Mouse (Mus musculus): ENCODE measurements at regions not wholly inside any gene's neighbourhood (a gene's known extent, or its start where the extent isn't known, plus 50 kb on each side); places are given as distances from the start of the nearest gene placed in this dataset.

- ATAC-seq (replicated peaks; ENCODE audit: low FRiP score, poor library complexity, severe bottlenecking): no peak
Measured at GRCm38 (mm10) chr14:102686791-102687190, 295.6 kb downstream of the Kctd12 start.

DNA sequence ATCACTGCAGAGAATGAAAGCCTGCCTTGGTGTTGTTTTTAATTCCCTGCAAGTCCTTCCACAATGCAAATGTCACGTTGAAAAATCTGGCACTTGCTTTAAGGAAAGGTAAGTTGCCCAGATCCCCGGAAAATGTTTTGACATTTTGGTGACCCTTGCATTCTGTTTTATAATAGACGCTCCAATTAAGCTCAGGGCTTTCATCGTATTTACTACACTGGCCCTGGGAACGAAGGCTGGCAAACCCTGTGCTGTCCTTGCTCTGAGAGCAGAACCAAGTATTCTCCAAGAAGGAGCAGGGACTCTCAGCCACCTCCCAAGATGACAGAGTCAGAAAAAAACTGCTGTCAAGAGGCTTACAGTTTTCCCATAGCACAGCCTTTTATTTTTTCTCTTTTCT is 305.9 kb downstream of the Kctd12 start:
- ATAC-seq (replicated peaks; ENCODE audit: low FRiP score, poor library complexity, severe bottlenecking): no peak

DNA sequence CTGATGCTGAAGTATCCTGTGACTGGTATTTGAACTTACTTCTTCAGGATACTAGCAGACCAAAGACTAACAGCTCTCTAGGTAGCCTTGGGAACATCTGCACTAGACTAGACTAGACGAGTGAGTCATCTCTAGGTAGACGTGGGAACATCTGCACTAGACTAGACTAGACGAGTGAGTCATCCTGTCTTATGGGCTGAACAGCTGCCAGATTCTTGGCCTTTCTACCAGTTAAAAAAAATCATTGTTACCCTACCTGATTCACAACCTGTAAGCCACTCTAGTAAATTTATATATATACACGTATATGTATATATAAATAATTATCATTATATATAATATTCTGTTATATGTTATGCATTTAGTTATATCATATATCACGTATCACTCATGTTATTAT is 307.8 kb downstream of the Kctd12 start:
- ATAC-seq (replicated peaks; ENCODE audit: low FRiP score, poor library complexity, severe bottlenecking): no peak

DNA sequence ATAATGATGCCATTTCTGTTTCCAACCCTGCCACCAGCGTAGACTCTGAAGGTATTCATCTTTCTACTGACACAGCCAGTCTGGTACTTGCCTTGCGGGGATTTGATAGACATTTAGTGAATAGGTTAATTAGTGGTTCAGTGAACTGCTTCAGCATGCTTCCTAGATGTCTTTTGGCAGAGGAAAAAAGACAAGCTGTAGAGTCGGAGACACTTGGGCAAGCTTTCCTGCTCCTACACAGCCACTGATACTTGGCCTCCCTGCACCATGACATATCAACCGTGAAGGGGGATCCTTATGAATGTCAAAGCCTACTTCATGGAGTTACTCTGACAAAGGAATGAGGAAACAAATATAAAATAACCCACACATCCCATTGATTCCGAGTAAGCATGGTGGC is 308.7 kb downstream of the Kctd12 start:
- no peak for ATAC-seq (replicated peaks; ENCODE audit: low FRiP score, poor library complexity, severe bottlenecking)

DNA sequence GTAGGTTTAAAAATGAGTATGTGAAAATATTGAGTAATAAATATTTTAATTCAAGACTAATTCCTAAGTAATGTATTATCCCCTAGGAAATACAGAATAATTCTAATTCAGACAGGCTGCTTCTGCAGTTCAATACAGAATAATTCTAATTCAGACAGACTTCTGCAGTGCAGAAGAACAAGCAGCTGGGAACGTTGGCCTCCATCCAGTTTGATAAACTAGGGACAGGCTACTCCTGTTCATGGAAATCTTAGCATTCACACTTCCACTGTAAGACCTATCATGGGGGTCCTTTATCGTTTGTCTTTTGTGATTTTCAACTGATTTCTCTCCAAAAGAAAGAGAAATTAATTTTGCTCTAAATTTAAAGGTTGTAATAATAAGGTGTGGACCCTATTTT is 319.2 kb downstream of the Kctd12 start:
- no peak for ATAC-seq (replicated peaks; ENCODE audit: low FRiP score, poor library complexity, severe bottlenecking)

DNA sequence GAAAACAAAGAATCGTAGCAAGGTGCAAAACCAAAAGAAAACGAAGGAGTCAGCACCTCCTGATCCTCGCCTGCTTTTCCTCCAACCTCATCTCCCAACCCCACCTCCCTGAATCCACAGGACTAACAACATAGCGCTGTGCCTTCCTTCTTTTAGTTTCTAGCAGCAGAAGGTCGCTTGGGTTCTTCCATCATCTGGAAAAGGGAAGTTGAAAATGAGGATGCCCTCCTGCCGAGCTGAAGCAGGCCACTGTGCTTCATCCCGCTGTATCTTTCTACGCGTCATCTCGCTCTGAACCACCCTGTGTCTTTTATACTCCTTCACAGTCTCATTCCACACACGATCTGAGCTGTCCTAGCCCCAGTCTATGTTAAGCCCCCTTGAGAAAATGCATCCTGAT is 322.1 kb downstream of the Kctd12 start:
- no peak for ATAC-seq (replicated peaks; ENCODE audit: low FRiP score, poor library complexity, severe bottlenecking)

GRCm38 (mm10) chr14:102656235-102656634 is 326.2 kb downstream of the Kctd12 start:
- ATAC-seq (replicated peaks; ENCODE audit: low FRiP score, poor library complexity, severe bottlenecking): no peak

DNA sequence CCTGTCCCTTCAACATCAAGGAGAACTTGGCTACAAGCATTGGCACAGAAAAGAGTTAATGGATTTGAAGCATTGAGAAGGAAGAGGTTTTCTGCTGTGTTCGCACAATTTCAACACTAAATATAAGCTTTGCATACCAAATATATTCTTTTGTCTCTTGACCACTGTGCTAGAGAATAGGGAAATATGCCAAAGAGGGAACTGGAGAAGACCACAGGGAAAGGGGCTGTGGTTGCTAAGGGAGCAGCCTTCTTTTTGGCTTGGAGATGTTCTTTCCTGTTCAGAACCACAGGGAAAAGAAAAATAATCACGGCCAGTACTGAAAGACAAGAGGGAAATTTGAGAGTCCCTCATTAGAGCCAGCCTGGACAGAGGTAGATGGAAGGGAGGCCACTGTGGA is 352.8 kb downstream of the Kctd12 start:
- no peak for ATAC-seq (replicated peaks; ENCODE audit: low FRiP score, poor library complexity, severe bottlenecking)

GRCm38 (mm10) chr14:102621546-102621945 is 360.9 kb downstream of the Kctd12 start:
- ATAC-seq (replicated peaks; ENCODE audit: low FRiP score, poor library complexity, severe bottlenecking): no peak

GRCm38 (mm10) chr14:102619056-102619455 is 363.4 kb downstream of the Kctd12 start:
- ATAC-seq (replicated peaks; ENCODE audit: low FRiP score, poor library complexity, severe bottlenecking): no peak

DNA sequence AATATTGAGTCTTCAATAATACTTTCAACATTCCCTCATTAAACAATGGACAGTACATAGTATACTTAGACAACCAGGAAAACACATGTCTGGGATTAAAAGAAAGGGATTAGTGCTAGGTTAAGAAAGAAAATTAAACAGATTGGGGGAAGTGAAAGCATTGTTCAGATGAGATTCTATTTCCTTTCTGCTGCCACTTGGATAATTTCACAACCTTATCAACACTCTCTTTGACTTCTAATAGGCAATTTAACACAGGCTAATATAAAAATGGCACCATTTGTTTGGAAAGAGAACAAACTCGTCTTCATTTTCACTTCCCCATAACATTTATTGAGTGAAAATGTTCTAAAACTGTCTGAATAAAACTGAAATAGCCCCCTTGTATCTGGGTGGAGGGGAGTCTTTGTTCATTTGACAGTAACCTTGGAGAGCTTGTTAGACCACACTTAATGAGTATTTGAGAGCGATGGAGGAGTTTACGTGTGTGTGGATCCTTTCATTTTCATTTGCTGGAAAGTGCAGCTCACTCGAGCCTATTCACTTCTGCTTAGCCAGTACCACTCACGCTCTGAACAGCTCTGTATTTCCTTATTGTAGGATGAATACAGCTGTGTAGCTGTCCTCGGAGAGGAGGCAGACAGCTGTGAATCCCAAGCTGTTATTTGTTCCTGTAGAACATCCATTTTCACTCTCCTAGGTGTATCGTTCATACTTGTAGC is 366.7 kb downstream of the Kctd12 start:
- ATAC-seq (replicated peaks; ENCODE audit: low FRiP score, poor library complexity, severe bottlenecking): no peak

DNA sequence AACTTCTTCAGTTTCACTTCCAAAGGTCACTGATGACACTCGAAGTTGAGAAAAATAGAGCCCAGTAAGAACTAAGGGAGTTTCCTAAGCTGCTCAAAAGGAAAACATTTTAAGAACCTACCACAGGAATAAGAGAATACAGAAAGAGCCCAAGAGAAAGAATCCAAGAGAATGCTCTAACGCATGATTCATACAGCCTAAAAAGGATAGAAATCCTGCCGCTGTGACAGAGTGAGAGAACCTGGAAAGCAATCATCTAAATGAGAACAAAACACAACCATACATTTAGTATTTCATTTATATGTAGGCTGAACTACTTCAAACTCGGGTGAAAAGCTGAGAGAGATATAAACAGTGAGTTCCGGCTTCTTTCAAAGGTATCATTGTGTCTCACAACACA is 376.4 kb downstream of the Kctd12 start:
- ATAC-seq (replicated peaks; ENCODE audit: low FRiP score, poor library complexity, severe bottlenecking): no peak

- ATAC-seq (replicated peaks; ENCODE audit: low FRiP score, poor library complexity, severe bottlenecking): no peak
Measured at GRCm38 (mm10) chr14:102594850-102595249, 387.6 kb downstream of the Kctd12 start.

DNA sequence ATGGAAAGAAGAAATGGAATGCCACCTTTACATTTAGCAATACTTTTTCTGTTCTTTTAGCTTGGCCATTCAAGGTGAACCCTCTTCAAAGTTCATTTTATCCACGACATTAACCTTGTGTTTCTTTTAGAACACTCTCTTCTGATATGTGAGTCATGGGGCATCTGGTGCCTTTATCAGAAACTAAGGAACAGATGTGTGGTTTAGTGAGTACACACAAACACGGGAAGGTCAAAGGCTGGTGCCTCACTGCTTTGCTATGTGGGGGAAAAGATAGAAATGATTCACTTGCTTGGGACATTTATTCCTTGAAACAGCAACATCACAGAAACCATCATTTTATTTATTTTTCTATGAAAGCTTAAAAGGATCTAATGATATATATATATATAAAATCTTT is 428.7 kb downstream of the Kctd12 start:
- ATAC-seq (replicated peaks; ENCODE audit: low FRiP score, poor library complexity, severe bottlenecking): no peak

DNA sequence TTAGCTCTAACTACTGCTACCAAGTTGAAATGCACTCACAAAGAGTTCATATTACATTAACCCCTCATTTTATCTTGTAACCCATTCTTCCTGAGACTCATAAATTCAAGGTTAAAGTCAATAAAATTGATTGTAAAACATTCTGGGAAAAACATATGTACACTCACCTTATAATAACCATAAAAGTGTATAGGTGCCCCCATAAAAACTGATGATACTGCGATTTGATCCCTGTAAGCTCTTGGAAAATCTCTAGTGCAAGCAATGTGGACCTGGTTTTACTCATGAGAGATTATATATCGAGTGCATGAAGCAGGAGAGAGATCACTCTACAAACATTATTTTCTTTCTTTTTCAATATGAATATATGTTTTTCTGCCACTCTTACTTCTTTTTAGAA is 429.8 kb downstream of the Kctd12 start:
- ATAC-seq (replicated peaks; ENCODE audit: low FRiP score, poor library complexity, severe bottlenecking): no peak

DNA sequence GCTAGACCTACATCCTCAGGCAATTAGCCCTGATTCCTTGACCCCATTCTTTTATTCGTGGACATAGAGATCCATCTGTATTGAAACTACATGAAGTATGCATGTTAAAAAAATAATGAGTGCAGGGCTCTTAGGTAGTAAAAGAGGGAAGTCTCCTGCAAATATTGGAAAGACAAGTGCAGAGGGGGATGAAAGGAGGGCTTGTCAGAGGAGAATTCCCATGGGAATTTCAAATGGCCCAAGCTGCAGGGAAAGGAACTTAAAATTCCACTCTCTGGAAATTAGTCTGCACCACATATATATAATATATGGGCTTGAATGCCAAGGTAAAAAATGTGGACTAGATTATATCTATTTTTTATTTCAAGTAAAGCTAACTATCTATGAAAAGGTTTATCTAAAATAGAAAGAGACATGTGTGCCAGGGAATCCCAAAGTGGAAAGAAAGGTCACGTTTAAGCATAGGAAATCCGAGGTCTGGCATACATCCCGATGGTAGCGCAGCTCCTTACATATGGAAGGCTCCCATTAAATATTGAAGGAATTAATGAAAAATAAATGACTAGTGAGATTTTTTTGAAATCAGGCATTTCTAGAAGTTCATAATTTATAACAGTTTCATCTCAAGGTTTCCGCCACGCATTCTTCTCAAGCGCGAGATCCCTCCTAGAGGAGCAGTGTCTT is 457.4 kb downstream of the Kctd12 start:
- ATAC-seq (replicated peaks; ENCODE audit: low FRiP score, poor library complexity, severe bottlenecking): no peak

- no peak for ATAC-seq (replicated peaks; ENCODE audit: low FRiP score, poor library complexity, severe bottlenecking)
Measured at GRCm38 (mm10) chr14:102516765-102517164, 465.7 kb downstream of the Kctd12 start.

GRCm38 (mm10) chr14:102514527-102514926 is 467.9 kb downstream of the Kctd12 start:
- ATAC-seq (replicated peaks; ENCODE audit: low FRiP score, poor library complexity, severe bottlenecking): no peak

DNA sequence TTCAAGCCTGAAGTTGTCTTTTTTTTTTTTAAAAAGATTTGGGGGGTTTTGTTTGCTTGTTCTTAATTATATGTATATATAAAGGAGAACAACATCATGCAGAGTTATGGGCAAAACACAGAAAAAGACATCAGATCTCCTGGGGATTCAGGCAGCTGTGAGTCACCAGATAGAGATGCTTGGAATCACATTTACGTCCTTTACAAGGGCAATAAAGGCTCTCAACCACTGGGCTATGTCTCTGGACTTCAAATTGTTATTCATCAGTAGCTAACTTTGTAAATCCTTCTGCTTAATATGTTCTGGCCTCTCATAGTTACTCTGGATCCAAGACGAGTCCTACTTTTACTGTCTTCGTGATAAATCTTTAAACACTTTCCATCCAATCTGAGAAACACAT is 469.8 kb downstream of the Kctd12 start:
- ATAC-seq (replicated peaks; ENCODE audit: low FRiP score, poor library complexity, severe bottlenecking): no peak

GRCm38 (mm10) chr14:102511691-102512383 is 470.6 kb downstream of the Kctd12 start:
- no peak for ATAC-seq (replicated peaks; ENCODE audit: low FRiP score, poor library complexity, severe bottlenecking)

GRCm38 (mm10) chr14:102510387-102510786 is 472.1 kb downstream of the Kctd12 start:
- no peak for ATAC-seq (replicated peaks; ENCODE audit: low FRiP score, poor library complexity, severe bottlenecking)

Measured in erythroid progenitor cell, adult 5-6 weeks (primary cell).